Mouse (Mus musculus) CH12.LX (cell line): ENCODE measurements at regions not wholly inside any gene's neighbourhood (a gene's known extent, or its start where the extent isn't known, plus 50 kb on each side); places are given as distances from the start of the nearest gene placed in this dataset.

Experiments used
- DNase-seq: peaks from one replicate; pipeline ENCODE4 v3.0.0-alpha.2; 2013; ENCODE audit errors: extremely low read depth
- H3K27ac ChIP-seq: 2 replicates; pipeline ENCODE4 v1.5.1; 2012; ENCODE audit warnings: low read depth, mild to moderate bottlenecking, control low read depth, moderate library complexity; ENCODE audit not compliant: insufficient read depth
- H3K27me3 ChIP-seq: replicated peaks from 2 replicates; pipeline ENCODE3; 2012; ENCODE audit warnings: inconsistent platforms
- H3K36me3 ChIP-seq, 2 experiments: replicated peaks in 1 of 2; 2 replicates each; pipeline versions ENCODE3 to v1.6.1; 2012; ENCODE audit warnings: inconsistent platforms in 1 of 2, low read length in 1 of 2, mild to moderate bottlenecking in 1 of 2, mixed read lengths in 1 of 2, moderate library complexity in 1 of 2; ENCODE audit not compliant: control insufficient read depth in 1 of 2, insufficient read depth in 1 of 2
- H3K4me1 ChIP-seq, 2 experiments: 2 replicates each; pipeline ENCODE4 v1.6.1; 2012; ENCODE audit warnings: inconsistent platforms in 1 of 2, moderate library complexity in 1 of 2; ENCODE audit not compliant: insufficient read depth in 2 of 2, control insufficient read depth in 1 of 2
- H3K4me2 ChIP-seq: 2 replicates; pipeline ENCODE4 v1.6.1; 2012; ENCODE audit warnings: low read depth, mild to moderate bottlenecking, control low read depth; ENCODE audit not compliant: poor library complexity, insufficient read depth, severe bottlenecking
- H3K4me3 ChIP-seq, 3 experiments: fragments of 150-350 bp in 1 of 3; sonication (generic) in 1 of 3; replicated peaks in 1 of 3; 2 replicates each; pipeline versions ENCODE3 to v1.5.1; 2011 to 2012; ENCODE audit warnings: low read depth in 2 of 3, low read length in 2 of 3, mild to moderate bottlenecking in 2 of 3, moderate library complexity in 2 of 3, control low read depth in 1 of 3, improper control_type of control experiment in 1 of 3, inconsistent platforms in 1 of 3, mixed read lengths in 1 of 3; ENCODE audit not compliant: poor library complexity in 1 of 3
- H3K79me2 ChIP-seq: replicated peaks from 2 replicates; pipeline ENCODE4 v1.6.1; 2012; ENCODE audit warnings: mild to moderate bottlenecking, moderate library complexity; ENCODE audit not compliant: control insufficient read depth, poor library complexity, insufficient read depth, severe bottlenecking; ENCODE audit errors: extremely low read depth
- H3K9ac ChIP-seq: 2 replicates; pipeline ENCODE4 v1.6.1; 2012; ENCODE audit warnings: low read depth, mild to moderate bottlenecking, control low read depth, moderate library complexity; ENCODE audit not compliant: insufficient read depth
- H3K9me3 ChIP-seq: replicated peaks from 2 replicates; pipeline ENCODE3; 2012; ENCODE audit warnings: low read length, inconsistent platforms, mixed read lengths
- CHD2 ChIP-seq: IDR thresholded peaks from 2 replicates; pipeline ENCODE4 v1.6.1; 2011; ENCODE audit warnings: low read length, improper control_type of control experiment
- E2F4 ChIP-seq: IDR thresholded peaks from 2 replicates; pipeline ENCODE4 v1.6.1; 2011; ENCODE audit warnings: low read depth, low read length, improper control_type of control experiment; ENCODE audit not compliant: insufficient replicate concordance
- JUND ChIP-seq: conservative IDR thresholded peaks from 2 replicates; pipeline ENCODE4 v1.6.1; 2011; ENCODE audit warnings: low read depth, low read length, improper control_type of control experiment
- MEF2A ChIP-seq: IDR thresholded peaks from 2 replicates; pipeline ENCODE4 v1.6.1; 2014; ENCODE audit warnings: low read depth, mild to moderate bottlenecking, inconsistent platforms, low read length, improper control_type of control experiment, borderline replicate concordance
- MXI1 ChIP-seq: IDR thresholded peaks from 2 replicates; pipeline ENCODE4 v1.6.1; 2011; ENCODE audit warnings: mild to moderate bottlenecking, low read depth, low read length, improper control_type of control experiment
- NELFE ChIP-seq: IDR thresholded peaks from 2 replicates; pipeline ENCODE4 v1.6.1; 2011; ENCODE audit warnings: low read depth, low read length, improper control_type of control experiment
- NRF1 ChIP-seq: IDR thresholded peaks from 2 replicates; pipeline ENCODE4 v1.6.1; 2014; ENCODE audit warnings: low read depth, mild to moderate bottlenecking, inconsistent platforms, low read length, improper control_type of control experiment, moderate library complexity
- POLR2A ChIP-seq: IDR thresholded peaks from 2 replicates; pipeline ENCODE4 v1.6.1; 2011; ENCODE audit warnings: low read depth, mild to moderate bottlenecking, improper control_type of control experiment, low read length
- POLR2AphosphoS2 ChIP-seq: IDR thresholded peaks from 2 replicates; pipeline ENCODE4 v1.6.1; 2011; ENCODE audit warnings: low read depth, low read length, improper control_type of control experiment
- SMC3 ChIP-seq: IDR thresholded peaks from 2 replicates; pipeline ENCODE4 v1.6.1; 2011; ENCODE audit warnings: low read depth, low read length, improper control_type of control experiment
- UBTF ChIP-seq: IDR thresholded peaks from 2 replicates; pipeline ENCODE4 v1.6.1; 2012; ENCODE audit warnings: low read depth, mild to moderate bottlenecking, inconsistent platforms, low read length, improper control_type of control experiment, moderate library complexity
- USF2 ChIP-seq: conservative IDR thresholded peaks from 2 replicates; pipeline ENCODE4 v1.6.1; 2011; ENCODE audit warnings: low read depth, low read length, improper control_type of control experiment
- ZMIZ1 ChIP-seq: IDR thresholded peaks from 2 replicates; pipeline ENCODE4 v1.6.1; 2012; ENCODE audit warnings: low read depth, mild to moderate bottlenecking, inconsistent platforms, low read length, improper control_type of control experiment
- dilution Hi-C: fragments of 300-500 bp; cut with MboI; formaldehyde crosslinking; loops from 2 replicates; pipeline ENCODE4 v1.14.3; 2020; ENCODE audit warnings: low sequenced_read_pairs; ENCODE audit not compliant: extremely low pct_unique_long_range_greater_than_20kb, extremely low pct_ligation_motif_present
- in situ Hi-C: fragments of 300-500 bp; cut with MboI; formaldehyde crosslinking; loops from 3 replicates; pipeline ENCODE4 v1.14.3; 2019; ENCODE audit warnings: low sequenced_read_pairs, low pct_ligation_motif_present, low pct_unique_long_range_greater_than_20kb, mixed read lengths

DNA sequence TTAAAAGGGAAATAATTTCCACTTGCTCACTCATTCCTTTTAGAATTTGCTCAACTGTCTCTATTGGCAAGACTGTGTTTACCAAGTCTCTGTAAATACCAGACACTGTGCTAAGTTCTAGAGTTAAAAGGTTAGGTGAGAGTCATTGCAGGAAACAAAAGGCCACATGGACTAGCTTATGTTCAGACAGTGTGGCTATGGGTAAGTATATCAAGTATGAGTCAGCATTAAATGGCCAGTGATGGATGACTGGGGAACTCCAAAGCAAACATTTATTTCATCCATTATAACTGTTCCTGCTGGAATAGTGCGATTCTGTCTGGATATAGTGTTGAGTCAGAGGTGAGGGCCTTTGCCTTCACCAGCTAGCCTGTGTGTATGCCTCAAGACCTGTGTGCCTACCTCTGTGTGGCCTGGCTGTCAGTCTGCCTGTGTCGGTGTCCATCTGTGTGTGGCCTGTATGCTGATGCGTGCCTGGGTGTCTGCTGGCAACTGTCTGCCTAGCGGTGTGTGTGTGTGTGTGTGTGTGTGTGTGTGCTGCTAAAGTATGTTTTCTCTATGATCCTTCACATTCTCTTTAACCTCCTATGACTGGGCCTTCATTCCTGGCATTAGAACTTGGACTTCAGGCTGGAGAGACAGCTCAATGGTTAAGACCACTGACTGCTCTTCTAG, 77.6 kb upstream of the Eef1e1 start:
- no peaks in the 10 kb centered on the region for H3K9me3 ChIP-seq
- H3K9ac ChIP-seq, result no peak overlapping the region
- H3K27ac ChIP-seq, result no peak overlapping the region
- H3K36me3 ChIP-seq, result no peaks in the 10 kb centered on the region
- no peaks in the 10 kb centered on the region for H3K79me2 ChIP-seq
- peaks cover 0 to 3% of the 10 kb centered on the region in 2 experiments; a peak in 1 of 4 replicates for H3K4me1 ChIP-seq
- no peaks in the 10 kb centered on the region for H3K27me3 ChIP-seq
- DNase-seq, result no peak
- no peak overlapping the region for H3K4me2 ChIP-seq
- dilution Hi-C loops, result no loop called here
- in situ Hi-C loops, result no loop called here
- TF ChIP-seq SMC3 (no peak), JUND (no peak), POLR2A (no peak), UBTF (no peak)
- no peak overlapping the region for H3K4me3 ChIP-seq

DNA sequence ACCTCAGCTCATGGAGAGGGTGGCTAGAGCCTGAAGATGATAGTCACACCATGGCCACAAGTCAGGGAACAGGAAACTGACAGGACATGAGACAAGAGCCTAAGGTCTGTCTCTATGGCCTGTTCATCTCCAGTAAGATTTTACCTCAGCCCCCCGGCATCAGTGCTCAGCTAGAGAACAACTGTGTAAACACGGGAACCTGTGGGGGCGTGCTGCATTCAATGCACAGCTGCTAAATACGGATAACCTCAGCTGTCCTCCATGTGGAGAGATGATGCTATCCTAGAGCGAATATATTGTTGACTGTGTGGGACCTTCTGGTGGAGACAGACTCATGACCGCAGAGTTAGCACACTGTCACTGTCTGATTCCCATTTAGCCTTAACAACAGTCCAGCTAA, 76.4 kb upstream of the Eef1e1 start:
- no peak overlapping the region for H3K4me3 ChIP-seq
- no peaks in the 10 kb centered on the region for H3K27me3 ChIP-seq
- in situ Hi-C loops, result no loop called here
- DNase-seq, result no peak
- no peak overlapping the region for H3K4me2 ChIP-seq
- H3K4me1 ChIP-seq, result peaks cover 0 to 3% of the 10 kb centered on the region in 2 experiments; a peak in 1 of 4 replicates
- H3K9ac ChIP-seq, result no peak overlapping the region
- no peak for TF ChIP-seq E2F4
- TF ChIP-seq NRF1, result no peak
- TF ChIP-seq NELFE, result no peak
- no peak for TF ChIP-seq MXI1
- TF ChIP-seq POLR2AphosphoS2, result no peak
- no peak for TF ChIP-seq CHD2
- TF ChIP-seq ZMIZ1, result no peak
- H3K27ac ChIP-seq, result no peak overlapping the region
- H3K9me3 ChIP-seq, result no peaks in the 10 kb centered on the region
- dilution Hi-C loops, result no loop called here
- H3K79me2 ChIP-seq, result no peaks in the 10 kb centered on the region
- no peaks in the 10 kb centered on the region for H3K36me3 ChIP-seq

DNA sequence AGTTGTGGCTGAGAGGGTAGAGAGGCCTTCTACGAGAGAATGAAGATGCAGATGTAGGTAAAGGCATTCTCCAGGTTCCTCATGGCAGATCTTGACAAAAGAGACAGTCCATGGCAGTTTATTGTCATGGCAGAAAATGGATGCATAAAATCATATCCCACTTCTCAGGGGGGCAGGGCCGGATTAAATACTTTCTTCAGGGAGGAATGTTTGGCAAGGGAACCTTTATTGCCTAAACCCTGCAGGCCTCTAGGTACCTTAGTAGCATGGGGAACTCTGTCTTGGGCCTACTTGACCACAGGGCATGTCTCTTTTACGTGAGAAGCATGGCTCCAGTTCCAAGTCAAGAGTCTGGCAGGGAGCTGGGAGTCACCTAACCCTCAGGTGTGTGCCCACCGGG, 74.4 kb upstream of the Eef1e1 start:
- Histone ChIP-seq H3K9ac (no peak overlapping the region), H3K27ac (no peak overlapping the region), H3K27me3 (no peaks in the 10 kb centered on the region), H3K79me2 (no peaks in the 10 kb centered on the region), H3K4me3 (no peak overlapping the region), H3K9me3 (no peaks in the 10 kb centered on the region), H3K4me1 (peaks cover 0 to 3% of the 10 kb centered on the region in 2 experiments; a peak in 1 of 4 replicates), H3K4me2 (no peak overlapping the region), H3K36me3 (no peaks in the 10 kb centered on the region)
- dilution Hi-C loops (no loop called here), in situ Hi-C loops (no loop called here)
- DNase-seq, result no peak
- no peak for TF ChIP-seq CHD2
- TF ChIP-seq USF2, result no peak
- no peak for TF ChIP-seq MXI1
- TF ChIP-seq MEF2A, result no peak
